Comparison of ENCODE assay signal across 23 mouse cellular contexts in the genomic region with DNA sequence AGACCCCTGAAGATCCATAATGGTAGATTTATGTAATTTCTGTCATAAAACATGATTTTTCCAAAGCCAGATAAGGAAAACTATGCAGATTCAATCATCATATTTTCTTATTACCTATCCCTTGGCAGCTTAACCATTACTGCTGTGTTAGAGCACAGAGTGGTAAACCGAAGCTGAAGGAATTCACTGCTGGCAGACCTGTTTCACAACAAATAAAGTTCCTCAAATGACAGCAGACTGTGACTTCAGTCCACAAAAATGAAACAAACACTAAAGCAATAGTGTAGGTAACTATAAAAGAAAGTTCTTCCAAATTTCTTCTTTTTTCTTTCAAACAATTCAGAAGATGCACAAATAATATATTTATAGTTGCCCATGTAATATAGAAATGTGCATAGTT. TPM values are rescaled to one million over a fixed set of nuclear protein-coding genes. Genes with fewer than 3 reads are reported as not detected.
DNase-seq lines count a peak whose midpoint lies in the region; ATAC-seq and TF ChIP-seq lines count a peak whose summit lies in the region.
"Had no signal": no experiment of that assay in that cellular context is flagged by ENCODE, and none has a peak within 500 bp of the region (broad histone marks: within the 10 kb centered on the region; RNA-seq: fewer than 3 reads in every experiment).

No protein-coding gene starts in this region.

- 65% methylated on average over 1 of the region's 1 CpGs for WGBS in lung, postnatal 0 days
- 69% methylated on average over 1 of the region's 1 CpGs for WGBS in stomach, postnatal 0 days

- H3K9me3 ChIP-seq in lung, postnatal 0 days (ENCODE audit: low read length) = no peaks in the 10 kb centered on the region
- H3K9me3 ChIP-seq in stomach, postnatal 0 days (ENCODE audit: control insufficient read depth, low read length) = no peaks in the 10 kb centered on the region
- H3K9me3 ChIP-seq: G1E had no signal

- TF ChIP-seq CTCF in lung, postnatal 0 days (IDR thresholded peaks at IDR 0.05) = no peak
- TF ChIP-seq CTCF in stomach, postnatal 0 days (IDR thresholded peaks at IDR 0.05; ENCODE audit: low read depth) = no peak

- peak; percentile 7 for DNase-seq in lung, postnatal 0 days (ENCODE audit: low spot score)
- no peak for DNase-seq in lung, postnatal 4 days
- DNase-seq in retina, embryonic 14.5 days (ENCODE audit: low spot score) = no peak
- DNase-seq in stomach, postnatal 0 days (ENCODE audit: low spot score) = no peak
- no peak for DNase-seq in adrenal gland, adult 18-20 months (ENCODE audit: low spot score in 2 of 2)
- DNase-seq: adrenal gland, adult 2 months; adrenal gland, adult 8-10 months; adrenal gland, postnatal 10 days; adrenal gland, postnatal 14 days; adrenal gland, postnatal 25 days; adrenal gland, postnatal 36 days; B cell, adult 2 months; cerebellum, adult 11 months; cerebellum, adult 11-12 months; cerebellum, adult 18-20 months had no signal

- no peak for TF ChIP-seq EP300 in lung, postnatal 0 days (IDR thresholded peaks at IDR 0.05)
- TF ChIP-seq EP300 in stomach, postnatal 0 days (optimal IDR thresholded peaks at IDR 0.05) = no peak

- ATAC-seq in lung, postnatal 0 days = no peak
- peak; percentile 59 for ATAC-seq in granulocyte monocyte progenitor cell, adult 5-6 weeks (replicated peaks; ENCODE audit: poor library complexity, severe bottlenecking)
- ATAC-seq in megakaryocyte, adult 5-6 weeks (ENCODE audit: poor library complexity, severe bottlenecking) = peak; percentile 73
- 0 out of 2 replicates have a peak, but pooled peaks have one; percentile 31 for ATAC-seq in megakaryocyte progenitor cell, adult 5-6 weeks (replicated peaks; ENCODE audit: poor library complexity)
- no peak for ATAC-seq in stomach, postnatal 0 days (ENCODE audit: low FRiP score, low TSS enrichment)
- ATAC-seq: activated CD4-positive, CD25-positive, alpha-beta regulatory T cell, adult 4 months; CD4-positive, CD25-positive, alpha-beta regulatory T cell, adult 4 months; Patski had no signal

- no peak overlapping the region for H3K4me3 ChIP-seq in lung, postnatal 0 days (ENCODE audit: low read depth, low read length)
- no peak overlapping the region for H3K4me3 ChIP-seq in stomach, postnatal 0 days (ENCODE audit: low read depth, low read length)

- H3K36me3 ChIP-seq in lung, postnatal 0 days (ENCODE audit: insufficient read depth, low read length) = no peaks in the 10 kb centered on the region
- H3K36me3 ChIP-seq in stomach, postnatal 0 days (ENCODE audit: control insufficient read depth, insufficient read depth, low read length) = no peaks in the 10 kb centered on the region

- no peaks in the 10 kb centered on the region; the same call in 1 of the 2 replicates for H3K4me1 ChIP-seq in lung, postnatal 0 days (ENCODE audit: insufficient read depth, low read depth, low read length)
- H3K4me1 ChIP-seq in stomach, postnatal 0 days (replicated peaks; ENCODE audit: control insufficient read depth, insufficient read depth) = no peaks in the 10 kb centered on the region

- H3K27me3 ChIP-seq in lung, postnatal 0 days (replicated peaks; ENCODE audit: insufficient read depth, low read length) = no peaks in the 10 kb centered on the region
- no peaks in the 10 kb centered on the region for H3K27me3 ChIP-seq in stomach, postnatal 0 days (ENCODE audit: control insufficient read depth, insufficient read depth, low read length)
- H3K27me3 ChIP-seq: CH12.LX, Patski had no signal

- no peak overlapping the region for H3K27ac ChIP-seq in lung, postnatal 0 days (ENCODE audit: low read length)
- H3K27ac ChIP-seq in stomach, postnatal 0 days (replicated peaks) = no peak overlapping the region

- H3K9ac ChIP-seq in lung, postnatal 0 days (replicated peaks; ENCODE audit: low read depth) = no peak overlapping the region
- no peak overlapping the region for H3K9ac ChIP-seq in stomach, postnatal 0 days (ENCODE audit: low read length)

- no peak overlapping the region for H3K4me2 ChIP-seq in lung, postnatal 0 days (replicated peaks; ENCODE audit: low read depth, low read length)
- no peak overlapping the region for H3K4me2 ChIP-seq in stomach, postnatal 0 days (replicated peaks; ENCODE audit: low read depth)

RNA-seq across cellular contexts. Expression of gene Cep78, which starts 5.3 kb away (rescaled TPM):
- polyA plus RNA-seq in lung, postnatal 0 days (2015; fragmentation: Nextera tagmentation; extraction: Ambion mirVana) = 10.4 and 12.3 TPM in 2 replicates
- total RNA-seq in granulocyte monocyte progenitor cell, adult 5-6 weeks (2014; fragmentation: Nextera tagmentation) = 14.8 and 23.3 TPM in 2 replicates
- total RNA-seq in granulocyte monocyte progenitor cell, adult 5-6 weeks (2017) = 23.0 and 27.9 TPM in 2 replicates
- 11.7 and 12.1 TPM in 2 replicates for total RNA-seq in megakaryocyte, adult 5-6 weeks (2015)
- 13.4 and 13.8 TPM in 2 replicates for total RNA-seq in megakaryocyte, adult 5-6 weeks (2017)
- 13.0 and 17.4 TPM in 2 replicates for total RNA-seq in megakaryocyte progenitor cell, adult 5-6 weeks (2015)
- total RNA-seq in megakaryocyte progenitor cell, adult 5-6 weeks (2017) = 17.8 and 25.2 TPM in 2 replicates
- 9.0 TPM in 2 replicates for polyA plus RNA-seq in stomach, postnatal 0 days (2015; fragmentation: Nextera tagmentation; extraction: Ambion mirVana)
- total RNA-seq in adrenal gland, adult 18-20 months (2021) = 1 to 10 TPM; 5.4 to 6.8 TPM

RNA-seq across cellular contexts. Expression of gene Psat1, which starts 43.0 kb away (rescaled TPM):
- polyA plus RNA-seq in lung, postnatal 0 days (2015; fragmentation: Nextera tagmentation; extraction: Ambion mirVana) = 35.2 and 47.8 TPM in 2 replicates
- total RNA-seq in granulocyte monocyte progenitor cell, adult 5-6 weeks (2014; fragmentation: Nextera tagmentation) = 91.8 and 95.8 TPM in 2 replicates
- 104 and 128 TPM in 2 replicates for total RNA-seq in granulocyte monocyte progenitor cell, adult 5-6 weeks (2017)
- 82.6 and 86.8 TPM in 2 replicates for total RNA-seq in megakaryocyte, adult 5-6 weeks (2015)
- total RNA-seq in megakaryocyte, adult 5-6 weeks (2017) = 56.3 and 58.2 TPM in 2 replicates
- total RNA-seq in megakaryocyte progenitor cell, adult 5-6 weeks (2015) = 130 and 136 TPM in 2 replicates
- total RNA-seq in megakaryocyte progenitor cell, adult 5-6 weeks (2017) = 99.4 and 103 TPM in 2 replicates
- 63.2 and 67.9 TPM in 2 replicates for polyA plus RNA-seq in stomach, postnatal 0 days (2015; fragmentation: Nextera tagmentation; extraction: Ambion mirVana)
- total RNA-seq in adrenal gland, adult 18-20 months (2021) = 100 to 1,000 TPM in 1 of 2 experiments, 10 to 100 TPM in 1; 39.0 to 120 TPM

Comparison
In these comparisons a context has a peak if more than half of its experiments do, and no peak if none do; other contexts are left out.
1. ATAC-seq: peak in granulocyte monocyte progenitor cell, adult 5-6 weeks (single experiment), megakaryocyte, adult 5-6 weeks (single experiment) and megakaryocyte progenitor cell, adult 5-6 weeks (single experiment); none in lung, postnatal 0 days (single experiment) and stomach, postnatal 0 days (single experiment).